Mouse (Mus musculus) forebrain, embryonic 15.5 days (tissue): ENCODE results near the gene Cdx2. TPM values are rescaled to one million over a fixed set of nuclear protein-coding genes. Genes with fewer than 3 reads are reported as not detected.

Experiments used
- ATAC-seq: fragments of 200-750 bp; cut with Nextera tagmentation; replicated peaks from 2 replicates; pipeline ENCODE4 v1.8.0; 2017; ENCODE audit warnings: mild to moderate bottlenecking, moderate TSS enrichment, moderate library complexity
- H3K27ac ChIP-seq: fragments of 300-500 bp; sonication (generic); replicated peaks from 2 replicates; pipeline ENCODE4 v1.5.1; 2015; ENCODE audit warnings: mild to moderate bottlenecking, inconsistent platforms
- H3K27me3 ChIP-seq: fragments of 300-500 bp; sonication (generic); 2 replicates; pipeline ENCODE4 v1.6.1; 2015; ENCODE audit warnings: inconsistent platforms
- H3K36me3 ChIP-seq: fragments of 300-500 bp; sonication (generic); 2 replicates; pipeline ENCODE4 v1.6.1; 2015; ENCODE audit warnings: mild to moderate bottlenecking, inconsistent platforms
- H3K4me1 ChIP-seq: fragments of 300-500 bp; sonication (generic); 2 replicates; pipeline ENCODE4 v1.6.1; 2015; ENCODE audit warnings: inconsistent platforms
- H3K4me2 ChIP-seq: fragments of 300-500 bp; sonication (generic); replicated peaks from 2 replicates; pipeline ENCODE4 v1.6.1; 2015; ENCODE audit warnings: mild to moderate bottlenecking, inconsistent platforms
- H3K4me3 ChIP-seq: fragments of 300-500 bp; sonication (generic); 2 replicates; pipeline ENCODE4 v1.5.1; 2015; ENCODE audit warnings: mild to moderate bottlenecking, inconsistent platforms
- H3K9ac ChIP-seq: fragments of 300-500 bp; sonication (generic); replicated peaks from 2 replicates; pipeline ENCODE4 v1.6.1; 2015; ENCODE audit warnings: mild to moderate bottlenecking, inconsistent platforms
- H3K9me3 ChIP-seq: fragments of 300-500 bp; sonication (generic); 2 replicates; pipeline ENCODE4 v1.6.1; 2016; ENCODE audit warnings: inconsistent platforms
- WGBS: fragments of 180-500 bp; shearing (Covaris S2); methylation state at CpG from one replicate; pipeline ENCODE4 v1.1.7; 2015; ENCODE audit warnings: mixed read lengths; 5-methylcytosine and 5-hydroxymethylcytosine counted together
- polyA plus RNA-seq: library from polyadenylated mRNA; unstranded; fragments of >200 nt; fragmentation: Nextera tagmentation; extraction: Ambion mirVana; gene quantifications from 2 replicates; pipeline ENCODE4 v1.2.1, GENCODE M21; 2015

The Cdx2 gene
- polyA plus RNA-seq = not detected in 2 replicates

DNA sequence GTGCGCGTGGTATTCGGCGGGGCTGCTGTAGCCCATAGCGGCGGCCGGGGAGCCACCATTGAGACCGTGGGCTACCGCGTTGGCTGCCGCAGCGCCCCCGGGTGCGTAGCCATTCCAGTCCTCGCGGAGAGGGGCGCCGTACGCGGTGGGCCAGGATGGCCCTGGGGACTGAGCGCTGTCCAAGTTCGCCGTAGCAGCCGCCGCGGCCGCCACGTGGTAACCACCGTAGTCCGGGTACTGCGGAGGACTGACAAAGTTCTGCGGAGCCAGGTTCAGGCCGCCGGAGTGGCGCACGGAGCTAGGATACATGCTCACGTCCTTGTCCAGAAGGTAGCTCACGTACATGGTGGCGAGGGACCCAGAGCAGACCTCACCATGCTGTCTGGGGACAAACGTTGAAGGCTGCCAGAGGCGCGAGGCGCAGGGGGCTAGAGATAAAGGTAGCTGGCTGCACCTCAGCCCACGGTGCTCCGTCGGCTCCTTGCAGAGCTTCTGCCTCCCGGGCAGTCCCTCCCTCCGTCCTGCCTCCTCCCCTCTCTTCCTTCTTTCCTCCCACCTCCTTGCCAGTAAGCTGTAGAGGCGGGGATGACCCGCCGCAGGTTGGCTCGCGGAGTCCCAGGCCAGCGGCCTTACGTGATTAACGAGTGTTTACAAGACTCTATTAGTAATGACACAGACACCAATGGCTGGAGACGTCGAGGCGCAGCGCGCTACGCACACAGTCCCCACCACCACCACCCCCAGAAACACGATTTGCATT, at the start of gene Cdx2:
Gene Cdx2 (minus strand): TSS at position 633 of the 760 bp plus-strand sequence.
- under 1% methylated on average over 55 of the region's 63 CpGs for WGBS
- no peak within 1 kb of the TSS for H3K4me3 ChIP-seq
- ATAC-seq = no peak

DNA sequence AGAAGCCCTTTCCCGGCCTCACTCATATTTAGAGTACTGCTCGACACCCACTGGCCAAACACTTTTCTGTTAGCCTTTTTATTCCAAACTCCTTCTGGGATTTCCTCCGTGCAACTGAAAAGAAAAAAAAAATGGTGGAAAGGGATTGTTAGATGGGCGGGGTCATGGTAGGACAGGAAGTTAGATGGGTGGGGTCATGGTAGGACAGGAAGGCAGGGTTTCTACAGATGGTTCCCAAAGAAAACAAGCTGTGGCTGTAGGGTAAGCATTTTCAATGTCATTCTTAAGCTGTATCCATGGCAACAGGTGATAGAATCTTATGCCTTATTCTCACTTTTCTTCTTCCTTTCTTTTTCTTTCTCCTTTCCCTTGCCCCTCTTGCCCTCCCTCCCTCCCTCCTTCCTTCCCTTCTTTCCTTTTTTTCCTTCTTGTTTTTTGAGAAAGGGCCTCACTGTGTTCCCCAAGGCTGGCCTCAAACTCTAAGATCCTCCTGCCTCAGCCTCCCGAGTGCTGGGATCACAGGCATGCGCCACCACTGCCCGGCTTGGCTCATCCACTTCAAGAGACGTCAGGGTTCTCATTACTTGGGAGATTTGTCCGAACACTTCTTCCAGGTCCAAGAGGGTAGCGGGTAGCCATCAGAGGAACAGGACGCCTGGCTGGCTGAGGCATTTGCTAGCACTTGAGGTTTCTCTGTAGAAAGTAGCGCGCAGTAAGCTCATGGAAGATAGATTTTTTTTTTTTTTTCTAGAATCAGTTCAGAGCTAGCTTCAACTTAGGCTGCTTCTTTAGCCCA, 49.4 kb upstream of the Cdx2 start:
- WGBS = 92% methylated on average over 13 of the region's 13 CpGs
- H3K9me3 ChIP-seq = no peaks in the 10 kb centered on the region
- H3K4me3 ChIP-seq = no peak overlapping the region
- no peak overlapping the region for H3K27ac ChIP-seq
- no peaks in the 10 kb centered on the region for H3K4me1 ChIP-seq
- no peak overlapping the region for H3K9ac ChIP-seq
- H3K36me3 ChIP-seq = no peaks in the 10 kb centered on the region
- no peak for ATAC-seq
- H3K27me3 ChIP-seq = no peaks in the 10 kb centered on the region
- H3K4me2 ChIP-seq = no peak overlapping the region

More for the DNA sequence above, at the start of gene Cdx2:
- Histone ChIP-seq H3K27me3 (peaks cover 99% of the 10 kb centered on the region), H3K27ac (no peak within 1 kb of the TSS), H3K9ac (no peak within 1 kb of the TSS), H3K36me3 (no peaks in the 10 kb centered on the region), H3K9me3 (no peaks in the 10 kb centered on the region), H3K4me1 (peaks cover 17% of the 10 kb centered on the region), H3K4me2 (no peak within 1 kb of the TSS)

DNA sequence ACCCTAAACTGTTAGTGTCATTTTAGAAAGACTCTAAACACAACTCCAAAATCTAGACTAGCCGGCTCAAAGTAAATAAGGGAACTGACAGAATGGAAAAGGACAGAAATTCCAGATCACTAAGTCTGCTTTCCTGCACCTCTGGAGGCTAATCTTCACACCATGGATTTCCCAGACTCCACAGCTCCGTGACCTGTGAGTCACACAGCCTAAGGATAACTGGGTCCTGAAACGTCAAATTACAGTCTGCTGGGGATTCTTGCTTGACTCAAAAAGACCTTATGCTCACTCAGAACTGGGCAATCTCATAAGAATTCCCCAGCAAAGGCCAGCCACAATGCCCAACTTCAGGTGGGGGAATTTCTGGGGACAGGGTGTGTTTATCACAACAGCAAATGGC, 48.7 kb upstream of the Cdx2 start:
- no peaks in the 10 kb centered on the region for H3K27me3 ChIP-seq
- H3K4me1 ChIP-seq = no peaks in the 10 kb centered on the region
- H3K9me3 ChIP-seq = no peaks in the 10 kb centered on the region
- no peaks in the 10 kb centered on the region for H3K36me3 ChIP-seq
- no peak for ATAC-seq
- WGBS = 87% methylated on average over 3 of the region's 3 CpGs
- no peak overlapping the region for H3K9ac ChIP-seq
- H3K4me3 ChIP-seq = no peak overlapping the region
- no peak overlapping the region for H3K4me2 ChIP-seq
- H3K27ac ChIP-seq = no peak overlapping the region

DNA sequence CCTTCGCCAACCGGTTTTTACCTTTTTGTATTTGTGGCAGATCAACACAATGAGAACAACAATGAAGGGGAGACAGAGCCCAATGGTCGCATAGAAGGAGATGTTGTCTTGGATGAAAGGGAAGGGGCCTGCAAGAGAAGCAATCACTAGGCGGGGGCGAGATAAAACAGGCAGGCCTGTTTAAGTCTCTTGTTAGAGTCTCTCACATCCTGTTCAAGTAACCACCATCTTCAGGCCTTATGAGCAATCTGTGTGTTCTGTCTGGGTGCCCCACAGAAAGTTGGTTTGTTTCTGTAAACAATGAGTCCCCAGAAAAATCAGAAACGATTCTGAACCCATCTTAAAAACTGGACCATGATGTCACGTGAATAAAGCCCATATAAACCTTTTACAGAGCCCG, 47.9 kb upstream of the Cdx2 start:
- Histone ChIP-seq H3K4me1 (no peaks in the 10 kb centered on the region), H3K4me2 (no peak overlapping the region), H3K4me3 (no peak overlapping the region), H3K9ac (no peak overlapping the region), H3K36me3 (no peaks in the 10 kb centered on the region), H3K27me3 (no peaks in the 10 kb centered on the region), H3K27ac (no peak overlapping the region), H3K9me3 (no peaks in the 10 kb centered on the region)
- no peak for ATAC-seq
- WGBS = 76% methylated on average over 8 of the region's 8 CpGs

DNA sequence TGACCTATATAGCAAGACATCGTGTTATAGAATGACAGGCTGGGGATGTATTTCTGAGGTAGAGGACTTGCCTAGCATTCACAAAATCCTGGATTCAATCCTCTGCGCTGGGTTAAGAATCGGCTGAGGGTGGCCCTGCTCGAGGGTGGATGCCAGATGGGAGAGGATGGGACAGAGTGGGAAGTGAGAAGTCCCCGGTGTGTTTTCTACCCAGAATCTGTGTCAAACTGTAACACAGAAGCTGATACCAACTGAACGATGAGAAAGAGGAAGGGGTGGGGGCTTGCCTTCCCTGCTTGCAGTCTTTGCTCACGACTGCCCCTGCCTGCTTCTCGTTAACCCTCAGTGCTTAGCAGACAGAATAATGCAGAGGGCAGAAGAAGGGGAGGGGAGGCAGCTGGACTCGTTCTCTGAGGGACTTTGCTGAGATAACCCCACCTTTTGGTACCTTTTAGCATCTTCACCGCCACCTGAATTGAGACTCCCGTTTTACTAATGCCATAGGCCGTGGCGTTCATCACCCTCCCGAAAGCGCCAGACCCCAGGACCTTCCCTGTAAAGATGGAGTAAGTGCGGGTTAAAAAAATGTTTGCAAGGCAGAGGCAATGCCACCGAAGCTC, 47.2 kb upstream of the Cdx2 start:
- no peaks in the 10 kb centered on the region for H3K27me3 ChIP-seq
- H3K4me3 ChIP-seq = no peak overlapping the region
- ATAC-seq = no peak
- no peak overlapping the region for H3K4me2 ChIP-seq
- H3K36me3 ChIP-seq = no peaks in the 10 kb centered on the region
- no peaks in the 10 kb centered on the region for H3K4me1 ChIP-seq
- WGBS = 60% methylated on average over 17 of the region's 17 CpGs
- no peak overlapping the region for H3K9ac ChIP-seq
- H3K9me3 ChIP-seq = no peaks in the 10 kb centered on the region
- no peak overlapping the region for H3K27ac ChIP-seq

DNA sequence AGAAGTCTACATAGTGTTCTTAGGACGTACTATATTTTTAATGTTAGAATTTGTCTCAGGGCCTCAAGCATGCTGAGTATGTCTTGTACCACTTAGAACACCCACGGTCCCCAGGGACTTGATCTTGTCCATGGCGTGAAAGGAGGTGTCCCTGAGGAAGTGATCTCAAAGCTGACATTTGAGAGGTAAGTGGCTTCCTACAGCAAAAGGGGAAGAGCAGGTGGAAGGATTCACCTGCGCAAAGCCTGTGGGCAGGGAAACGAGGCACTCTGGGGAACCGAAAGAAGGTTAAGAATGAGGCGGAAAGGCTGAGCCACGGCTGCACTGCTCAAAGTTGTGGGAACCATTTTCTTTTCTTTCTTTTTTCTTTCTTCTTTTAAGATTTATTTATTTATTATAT, 44.9 kb upstream of the Cdx2 start:
- 92% methylated on average over 8 of the region's 8 CpGs for WGBS

DNA sequence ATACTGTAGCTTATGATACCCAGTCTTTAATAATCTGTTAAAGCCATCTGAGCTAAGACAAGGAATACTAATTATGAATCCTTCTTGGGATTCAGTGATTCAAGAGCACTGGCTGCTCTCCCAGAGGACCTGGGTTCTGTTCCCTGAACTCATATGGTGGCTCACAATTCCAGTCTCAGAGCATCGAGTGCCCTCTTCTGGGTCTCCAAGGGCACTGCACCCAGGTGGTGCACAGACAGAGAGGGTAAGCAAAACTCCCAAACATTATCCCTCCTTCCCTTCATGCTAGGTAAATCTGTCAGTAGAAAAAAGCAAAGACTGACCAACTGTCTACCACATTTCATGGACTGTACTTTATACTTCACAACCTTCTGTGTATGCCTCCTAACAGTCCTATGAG, 38.9 kb upstream of the Cdx2 start:
- no peaks in the 10 kb centered on the region for H3K4me1 ChIP-seq
- no peak for ATAC-seq
- H3K27me3 ChIP-seq = no peaks in the 10 kb centered on the region
- no peaks in the 10 kb centered on the region for H3K36me3 ChIP-seq
- no peaks in the 10 kb centered on the region for H3K9me3 ChIP-seq
- no peak overlapping the region for H3K27ac ChIP-seq
- no peak overlapping the region for H3K4me3 ChIP-seq
- WGBS = 80% methylated on average over 1 of the region's 1 CpGs
- H3K9ac ChIP-seq = no peak overlapping the region
- no peak overlapping the region for H3K4me2 ChIP-seq

More for the DNA sequence above, 44.9 kb upstream of the Cdx2 start:
- H3K4me3 ChIP-seq = no peak overlapping the region
- H3K9ac ChIP-seq = no peak overlapping the region
- no peak for ATAC-seq
- no peaks in the 10 kb centered on the region for H3K27me3 ChIP-seq
- no peaks in the 10 kb centered on the region for H3K9me3 ChIP-seq
- no peaks in the 10 kb centered on the region for H3K36me3 ChIP-seq
- H3K4me1 ChIP-seq = no peaks in the 10 kb centered on the region
- H3K4me2 ChIP-seq = no peak overlapping the region
- no peak overlapping the region for H3K27ac ChIP-seq

DNA sequence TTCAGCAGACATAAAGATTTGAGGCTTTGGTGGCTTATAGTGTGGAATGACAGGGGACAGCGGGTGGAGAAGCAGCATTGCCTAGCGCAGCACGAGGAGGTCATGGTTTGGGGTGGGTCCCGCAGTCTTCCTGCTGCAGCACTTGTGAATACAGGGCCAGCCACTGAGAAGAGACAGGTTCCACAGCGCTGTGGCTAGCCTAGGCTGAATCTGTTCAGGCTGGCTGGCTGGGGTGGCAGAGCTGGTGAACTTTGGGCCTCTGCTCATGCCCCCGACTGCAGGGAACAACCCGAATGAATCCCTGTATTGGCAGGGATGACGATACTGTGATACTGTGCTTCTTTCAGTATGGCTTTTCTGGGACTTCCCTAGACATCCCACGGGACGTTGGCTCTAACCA, 36.8 kb upstream of the Cdx2 start:
- Histone ChIP-seq H3K9me3 (no peaks in the 10 kb centered on the region), H3K27me3 (no peaks in the 10 kb centered on the region), H3K36me3 (no peaks in the 10 kb centered on the region), H3K9ac (no peak overlapping the region), H3K4me3 (no peak overlapping the region), H3K4me1 (no peaks in the 10 kb centered on the region), H3K27ac (no peak overlapping the region), H3K4me2 (no peak overlapping the region)
- ATAC-seq = no peak
- 89% methylated on average over 10 of the region's 10 CpGs for WGBS

DNA sequence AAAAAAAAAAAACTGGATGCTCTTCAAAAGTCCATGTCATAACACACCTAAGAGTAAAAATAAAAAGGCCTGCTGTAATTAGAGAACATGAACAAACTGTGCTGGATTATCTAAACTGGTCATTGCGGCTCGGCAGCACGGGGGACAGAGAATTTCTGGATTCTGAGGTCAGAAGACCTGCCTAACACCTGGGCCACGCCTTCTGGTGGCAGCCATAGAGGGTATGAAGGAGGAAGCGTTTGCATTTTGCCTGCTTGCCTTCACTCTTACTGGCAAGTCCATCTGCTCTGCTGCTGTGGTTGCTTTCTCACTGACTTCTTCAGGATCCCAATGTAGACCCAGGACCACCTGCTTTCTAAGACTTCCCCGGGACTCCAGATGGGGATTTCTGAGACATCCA, 35.8 kb upstream of the Cdx2 start:
- 89% methylated on average over 6 of the region's 6 CpGs for WGBS
- ATAC-seq = no peak
- no peak overlapping the region for H3K4me2 ChIP-seq
- no peaks in the 10 kb centered on the region for H3K27me3 ChIP-seq
- H3K9me3 ChIP-seq = no peaks in the 10 kb centered on the region
- H3K4me3 ChIP-seq = no peak overlapping the region
- no peaks in the 10 kb centered on the region for H3K4me1 ChIP-seq
- H3K9ac ChIP-seq = no peak overlapping the region
- H3K36me3 ChIP-seq = no peaks in the 10 kb centered on the region
- H3K27ac ChIP-seq = no peak overlapping the region

DNA sequence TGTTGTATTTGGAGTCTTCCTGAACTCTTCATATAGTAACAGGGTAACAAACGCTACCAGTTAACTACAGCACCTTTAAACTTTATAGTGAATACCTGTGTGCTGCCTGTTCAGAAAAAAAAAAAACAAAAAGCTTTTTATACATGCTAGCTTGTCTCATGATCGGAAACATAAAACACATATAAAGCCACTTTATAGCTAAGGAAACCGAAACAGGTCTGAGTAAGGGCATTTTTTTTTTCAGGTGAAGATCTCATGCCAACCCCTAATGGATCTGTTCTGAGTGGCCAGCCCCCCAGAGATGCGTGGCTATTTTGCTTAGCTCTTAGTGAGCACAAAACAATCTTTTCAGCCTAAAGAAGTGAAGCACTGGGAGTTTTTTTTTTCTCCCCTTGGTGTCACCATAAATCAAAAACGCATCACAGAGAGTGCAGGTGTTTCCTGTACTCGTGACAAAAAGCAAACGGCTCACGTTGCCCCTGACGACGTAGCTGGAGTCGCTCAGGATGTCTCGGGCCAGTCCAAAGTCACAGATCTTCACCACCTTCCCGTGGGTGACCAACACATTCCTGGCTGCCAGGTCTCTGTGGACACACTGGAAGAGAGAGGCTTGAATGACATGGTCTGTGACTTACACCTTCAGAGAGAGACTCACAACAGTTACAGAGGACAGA, 33.8 kb upstream of the Cdx2 start:
- no peak overlapping the region for H3K4me3 ChIP-seq
- ATAC-seq = no peak
- no peak overlapping the region for H3K4me2 ChIP-seq
- no peak overlapping the region for H3K27ac ChIP-seq
- no peak overlapping the region for H3K9ac ChIP-seq
- H3K36me3 ChIP-seq = no peaks in the 10 kb centered on the region
- H3K27me3 ChIP-seq = no peaks in the 10 kb centered on the region
- WGBS = 76% methylated on average over 13 of the region's 13 CpGs
- H3K4me1 ChIP-seq = no peaks in the 10 kb centered on the region
- no peaks in the 10 kb centered on the region for H3K9me3 ChIP-seq

DNA sequence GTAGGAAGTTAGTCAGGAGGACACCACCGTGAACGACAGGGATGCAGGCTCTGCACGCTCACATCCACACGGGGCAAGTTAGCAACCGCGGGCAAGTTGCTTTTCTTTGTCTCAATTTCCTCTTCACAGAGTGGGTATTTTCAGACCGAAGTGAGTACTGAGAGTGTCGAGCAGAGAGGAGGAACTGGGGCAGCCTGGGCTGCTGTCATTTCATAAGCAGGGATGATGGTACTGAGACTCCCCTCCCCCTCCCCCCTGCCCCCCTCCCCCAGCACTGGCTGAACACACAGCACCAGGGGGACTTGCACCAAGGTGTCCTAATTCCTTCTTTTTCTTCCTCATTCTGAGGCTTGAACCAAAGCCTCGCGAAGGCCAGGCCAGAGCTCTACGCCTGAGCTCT, 32.5 kb upstream of the Cdx2 start:
- no peak overlapping the region for H3K4me3 ChIP-seq
- H3K9ac ChIP-seq = no peak overlapping the region
- no peaks in the 10 kb centered on the region for H3K27me3 ChIP-seq
- no peak for ATAC-seq
- H3K9me3 ChIP-seq = no peaks in the 10 kb centered on the region
- no peaks in the 10 kb centered on the region for H3K36me3 ChIP-seq
- no peaks in the 10 kb centered on the region for H3K4me1 ChIP-seq
- 86% methylated on average over 11 of the region's 11 CpGs for WGBS
- no peak overlapping the region for H3K27ac ChIP-seq
- H3K4me2 ChIP-seq = no peak overlapping the region

DNA sequence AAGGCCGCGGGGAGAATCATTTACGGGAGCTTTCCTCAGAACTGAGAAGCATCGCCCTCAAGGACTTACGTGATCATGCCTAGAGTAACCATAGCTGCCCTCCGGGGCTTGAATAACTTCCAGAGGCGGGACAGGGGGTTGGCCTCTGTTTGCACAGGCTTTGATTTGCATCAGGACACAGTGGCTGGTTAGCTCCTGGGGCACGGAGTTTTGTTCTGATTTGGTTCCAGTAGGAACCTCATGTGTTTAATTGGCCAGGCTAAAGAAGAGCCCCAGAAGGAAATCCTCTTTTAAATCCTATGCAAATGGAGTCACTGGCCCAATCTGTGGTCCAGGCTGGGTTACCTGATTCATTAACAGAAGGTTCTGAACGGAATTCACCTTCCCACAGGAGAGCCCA, 31.9 kb upstream of the Cdx2 start:
- no peak overlapping the region for H3K4me2 ChIP-seq
- H3K36me3 ChIP-seq = no peaks in the 10 kb centered on the region
- no peak overlapping the region for H3K27ac ChIP-seq
- no peaks in the 10 kb centered on the region for H3K9me3 ChIP-seq
- no peak for ATAC-seq
- H3K4me3 ChIP-seq = no peak overlapping the region
- H3K4me1 ChIP-seq = no peaks in the 10 kb centered on the region
- no peaks in the 10 kb centered on the region for H3K27me3 ChIP-seq
- H3K9ac ChIP-seq = no peak overlapping the region
- WGBS = 56% methylated on average over 9 of the region's 9 CpGs
